Mouse (Mus musculus): ENCODE results near the gene Spata5.
"Not testable (repeated sequence)": the region's sequence is repeated elsewhere in the genome, so short reads cannot be mapped to it uniquely, and the experiment has no call there.

The Spata5 gene

GRCm38 (mm10) chr3:37510055-37511032 lies 90.6 kb downstream of the Spata5 start:
- peak; percentile 10 for DNase-seq (ENCODE audit: low spot score)

GRCm38 (mm10) chr3:37515485-37515884 lies 95.8 kb downstream of the Spata5 start:
- no peak for DNase-seq (ENCODE audit: low spot score)

GRCm38 (mm10) chr3:37516379-37516778 lies 96.7 kb downstream of the Spata5 start:
- no peak for DNase-seq (ENCODE audit: low spot score)

- DNase-seq (ENCODE audit: low spot score), result no peak
Measured at GRCm38 (mm10) chr3:37518611-37519010, 98.9 kb downstream of the Spata5 start.

- no peak for DNase-seq (ENCODE audit: low spot score)
Measured at GRCm38 (mm10) chr3:37520334-37521023, 100.8 kb downstream of the Spata5 start.

DNA sequence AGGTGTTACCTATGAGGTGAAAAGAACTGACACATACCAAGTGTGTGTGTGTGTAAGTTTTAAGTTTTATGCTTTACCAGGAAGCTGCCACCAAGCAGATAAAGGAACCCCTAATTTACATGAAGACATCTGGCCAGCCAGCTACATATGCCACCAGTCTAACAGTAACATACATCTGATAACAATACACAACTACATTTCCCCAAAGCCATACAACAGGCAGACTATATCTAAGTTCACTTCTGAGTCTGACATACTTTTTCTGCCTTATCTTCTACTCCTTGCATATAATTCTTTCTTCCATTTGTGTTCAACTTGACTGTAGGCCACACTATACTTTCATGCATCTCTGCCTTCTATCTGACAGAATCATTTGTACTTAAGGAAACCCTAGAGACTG lies 112.4 kb downstream of the Spata5 start:
- DNase-seq (ENCODE audit: low spot score), result no peak

DNA sequence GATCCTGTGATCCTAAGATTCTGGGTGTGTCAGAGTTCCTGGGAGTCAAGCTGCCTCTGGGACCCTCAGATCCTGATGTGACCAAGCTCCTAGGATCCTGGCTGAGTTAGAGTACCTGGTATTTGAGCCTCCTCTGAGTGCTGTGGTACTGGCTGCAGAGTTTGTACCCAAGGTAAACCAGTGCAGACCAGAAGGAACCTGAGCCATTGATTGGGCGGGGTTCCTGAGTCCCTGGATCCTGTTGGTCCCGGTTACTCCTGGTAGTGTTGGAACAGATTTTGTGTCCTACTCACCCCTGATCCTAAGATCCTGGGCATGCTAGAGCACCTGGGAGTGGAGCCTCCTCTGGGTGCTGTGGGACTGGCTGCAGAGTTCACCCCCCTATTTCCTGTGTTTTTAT lies 121.0 kb downstream of the Spata5 start:
- DNase-seq (ENCODE audit: low spot score), result not testable (repeated sequence)

DNA sequence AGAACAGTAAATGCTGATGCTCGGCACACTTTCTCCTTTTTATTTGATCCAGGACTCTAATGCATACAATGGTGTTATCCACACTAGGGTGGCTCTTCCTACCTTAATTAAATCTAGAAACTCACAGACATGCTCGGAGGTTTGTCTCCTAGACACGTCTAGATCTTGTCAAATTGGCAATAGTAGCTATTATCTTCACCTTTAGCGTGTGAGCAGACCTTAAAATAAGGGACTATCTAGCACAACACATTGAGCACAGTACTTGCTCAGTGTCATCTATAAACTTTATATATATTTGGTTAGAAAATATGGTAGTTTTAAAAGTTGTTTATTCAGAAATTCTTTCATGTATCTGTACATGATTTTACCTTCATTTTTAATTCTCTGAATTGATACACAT lies 126.7 kb downstream of the Spata5 start:
- no peak for DNase-seq (ENCODE audit: low spot score)

DNA sequence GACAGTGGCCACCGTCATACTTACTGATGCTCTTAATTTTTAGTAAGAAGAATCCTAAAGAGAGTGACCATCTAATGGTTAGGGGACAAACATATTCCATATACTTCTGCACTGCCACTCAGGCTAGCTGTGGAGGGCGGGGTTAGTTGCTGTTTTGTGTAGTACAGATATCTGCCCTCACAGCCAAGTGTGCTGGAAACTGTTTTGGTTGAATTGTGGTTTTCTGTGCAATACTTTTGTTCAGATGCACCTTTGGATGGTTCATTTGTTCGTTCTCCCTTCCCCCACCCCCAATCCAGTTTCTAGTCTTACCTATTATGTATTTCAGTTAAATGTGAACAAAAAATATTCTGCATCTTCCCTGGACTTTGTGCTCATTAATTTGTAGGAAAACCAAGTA lies 130.5 kb downstream of the Spata5 start:
- DNase-seq (ENCODE audit: low spot score), result no peak

GRCm38 (mm10) chr3:37550594-37550993 lies 130.9 kb downstream of the Spata5 start:
- DNase-seq (ENCODE audit: low spot score), result no peak

DNA sequence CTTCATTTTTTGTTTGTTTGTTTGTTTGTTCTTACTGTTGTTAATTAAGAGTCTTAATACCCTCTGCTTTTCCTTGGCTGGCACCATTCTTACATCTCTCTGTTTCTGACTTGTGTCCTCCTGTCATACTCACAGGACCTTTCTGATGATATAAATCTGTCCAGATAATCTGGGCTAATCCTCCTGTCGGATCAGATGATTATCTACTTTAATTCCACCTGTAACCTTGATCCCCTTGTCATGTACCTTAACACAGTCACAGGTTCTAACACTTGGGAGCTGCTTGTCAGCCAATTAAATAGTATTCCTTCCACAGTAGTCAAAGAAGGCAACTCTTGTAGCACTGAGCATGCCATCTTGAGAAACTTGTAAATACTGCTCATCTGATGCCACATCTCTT lies 131.8 kb downstream of the Spata5 start:
- DNase-seq (ENCODE audit: low spot score), result no peak

GRCm38 (mm10) chr3:37552244-37552643 lies 132.5 kb downstream of the Spata5 start:
- DNase-seq (ENCODE audit: low spot score), result no peak

DNA sequence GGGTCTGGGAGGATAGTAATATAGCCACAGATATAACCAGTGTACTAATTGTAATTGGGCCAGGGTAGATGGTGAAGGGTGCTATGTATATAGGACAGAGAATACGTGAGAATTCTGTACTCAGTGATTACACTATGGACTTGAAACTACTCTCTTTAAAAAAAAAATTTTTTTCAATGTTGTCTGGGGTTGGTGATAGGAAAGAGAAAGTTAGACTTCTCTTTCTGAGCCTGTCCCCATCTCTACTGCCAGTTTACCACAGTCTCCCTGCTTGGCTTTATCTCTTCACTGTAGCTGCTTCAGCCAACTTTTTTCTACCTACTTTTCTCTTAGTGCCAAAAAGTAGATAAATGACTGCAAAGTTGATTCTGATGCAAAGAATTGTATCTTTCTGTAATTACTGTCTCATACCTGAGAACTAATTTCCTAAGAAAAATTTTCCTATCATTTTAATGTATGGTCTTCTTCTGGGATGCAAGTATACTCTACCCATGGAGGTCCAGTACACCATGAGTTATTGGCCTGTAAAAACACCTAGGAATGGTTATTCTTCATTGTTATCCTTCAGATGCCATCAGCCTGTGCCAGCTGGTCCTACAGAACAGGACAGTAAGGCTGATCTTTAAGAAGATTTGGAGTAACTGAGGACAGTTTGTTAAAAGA lies 133.8 kb downstream of the Spata5 start:
- no peak for DNase-seq (ENCODE audit: low spot score)

- no peak for DNase-seq (ENCODE audit: low spot score)
Measured at GRCm38 (mm10) chr3:37556412-37557113, 136.9 kb downstream of the Spata5 start.

DNA sequence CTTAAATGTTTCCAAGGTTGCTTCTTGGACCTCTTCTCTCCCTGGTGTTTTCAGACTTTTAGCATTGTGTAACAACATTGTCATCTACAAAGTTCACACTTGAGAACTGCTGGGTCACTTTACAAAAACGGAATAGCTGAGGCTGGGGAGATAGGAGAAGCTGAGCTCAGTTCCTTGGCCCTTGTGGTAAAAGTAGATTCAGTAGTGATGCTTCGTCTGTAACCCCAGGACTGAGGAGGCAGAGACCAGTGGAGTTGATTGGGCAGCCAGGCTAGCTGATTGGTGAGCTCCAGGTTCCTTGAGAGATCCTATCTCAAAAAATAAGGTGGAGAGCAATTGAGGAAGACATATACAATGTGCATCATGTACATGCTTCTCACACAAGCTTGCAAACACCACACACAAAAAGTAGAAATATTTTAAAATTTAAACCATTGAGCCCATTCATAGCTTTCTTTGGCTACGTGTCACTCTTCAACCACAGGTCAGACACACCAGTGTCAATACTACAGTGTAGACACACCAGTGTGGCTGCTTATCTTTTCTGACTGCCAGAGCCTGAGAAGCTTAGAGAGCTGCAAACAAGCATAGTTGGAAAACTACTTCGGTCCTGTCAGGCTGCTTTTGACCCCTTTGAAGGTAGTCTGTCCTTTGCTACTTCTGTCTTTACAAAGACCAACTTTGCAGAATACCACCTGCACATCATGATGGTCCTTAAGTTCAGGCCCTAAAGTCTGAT lies 138.2 kb downstream of the Spata5 start:
- no peak for DNase-seq (ENCODE audit: low spot score)

DNA sequence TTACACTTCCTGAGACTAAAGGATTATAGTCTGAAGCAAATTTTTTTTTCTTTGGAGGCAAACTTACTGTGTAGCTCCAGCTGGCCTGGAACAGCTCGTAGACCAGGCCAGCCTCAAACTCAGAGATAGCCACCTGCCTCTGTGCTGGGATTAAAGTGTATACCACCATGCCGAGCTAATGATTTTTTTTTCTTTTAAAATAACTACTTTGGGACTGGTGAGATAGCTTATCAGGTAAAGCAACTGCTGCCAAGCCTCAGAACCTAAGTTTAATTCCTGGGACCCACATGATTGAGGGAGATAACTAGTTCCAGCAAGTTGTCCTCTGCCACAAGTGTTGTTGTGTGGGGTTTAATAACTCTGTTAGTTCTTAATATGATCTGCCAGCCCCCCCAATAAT lies 139.6 kb downstream of the Spata5 start:
- no peak for DNase-seq (ENCODE audit: low spot score)

- no peak for DNase-seq (ENCODE audit: low spot score)
Measured at GRCm38 (mm10) chr3:37561466-37561865, 141.8 kb downstream of the Spata5 start.

- no peak for DNase-seq (ENCODE audit: low spot score)
Measured at GRCm38 (mm10) chr3:37566097-37566496, 146.4 kb downstream of the Spata5 start.

DNA sequence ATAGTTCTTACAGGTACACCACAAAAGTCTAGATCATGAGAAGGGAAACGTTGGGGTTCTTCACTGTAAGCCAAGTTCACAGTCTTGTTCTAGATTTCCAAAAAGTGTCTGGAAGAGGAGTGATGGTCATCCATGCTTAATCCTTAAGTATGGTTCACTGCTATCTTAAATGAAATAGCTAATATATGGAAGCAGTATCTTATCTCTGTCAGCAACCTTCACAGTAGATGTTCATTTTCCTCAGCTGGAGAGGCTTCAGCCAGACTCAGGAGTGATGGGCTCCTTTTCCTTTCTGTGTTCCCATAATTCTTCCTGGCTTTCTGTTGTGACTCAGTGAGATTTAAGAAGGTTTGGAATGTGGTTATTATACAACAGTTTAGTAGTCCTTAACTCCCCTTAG lies 147.8 kb downstream of the Spata5 start:
- DNase-seq (ENCODE audit: low spot score), result no peak

DNA sequence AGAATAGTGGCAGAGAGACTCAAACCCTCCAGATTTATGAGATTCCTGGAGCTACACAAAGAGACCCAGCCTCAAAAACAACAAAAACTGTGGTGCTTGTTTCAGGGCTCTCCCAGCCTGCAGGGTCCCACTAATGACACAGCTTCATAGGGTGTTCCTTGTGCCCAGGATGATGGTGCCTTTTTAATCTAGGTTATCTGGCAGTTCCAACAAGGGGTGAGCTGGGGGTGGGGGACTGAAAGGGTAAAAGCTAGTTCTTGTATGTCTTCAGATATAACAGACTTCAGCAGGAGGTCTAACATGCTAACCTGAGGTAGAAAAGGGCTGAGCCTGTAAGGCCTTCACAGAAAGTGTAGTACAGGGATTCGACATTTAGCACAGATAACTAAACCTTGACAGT lies 149.1 kb downstream of the Spata5 start:
- DNase-seq (ENCODE audit: low spot score), result no peak
